Mouse (Mus musculus) CD4-positive helper T cell, adult 2 months (primary cell): ENCODE measurements at regions not wholly inside any gene's neighbourhood (a gene's known extent, or its start where the extent isn't known, plus 50 kb on each side); places are given as distances from the start of the nearest gene placed in this dataset.
"Not testable (repeated sequence)": the region's sequence is repeated elsewhere in the genome, so short reads cannot be mapped to it uniquely, and the experiment has no call there.

Source experiments
- DNase-seq: peaks from one replicate; pipeline ENCODE4 v3.0.0-alpha.2; 2012; ENCODE audit warnings: low read depth, missing footprints, low spot score

GRCm38 (mm10) chr1:189156906-189157305, 149.3 kb upstream of the Kctd3 start:
- DNase-seq, result no peak

- DNase-seq, result no peak
These were observed 146.7 kb upstream of the Kctd3 start for GRCm38 (mm10) chr1:189154376-189154775.

GRCm38 (mm10) chr1:189153150-189153549, 145.5 kb upstream of the Kctd3 start:
- no peak for DNase-seq

DNA sequence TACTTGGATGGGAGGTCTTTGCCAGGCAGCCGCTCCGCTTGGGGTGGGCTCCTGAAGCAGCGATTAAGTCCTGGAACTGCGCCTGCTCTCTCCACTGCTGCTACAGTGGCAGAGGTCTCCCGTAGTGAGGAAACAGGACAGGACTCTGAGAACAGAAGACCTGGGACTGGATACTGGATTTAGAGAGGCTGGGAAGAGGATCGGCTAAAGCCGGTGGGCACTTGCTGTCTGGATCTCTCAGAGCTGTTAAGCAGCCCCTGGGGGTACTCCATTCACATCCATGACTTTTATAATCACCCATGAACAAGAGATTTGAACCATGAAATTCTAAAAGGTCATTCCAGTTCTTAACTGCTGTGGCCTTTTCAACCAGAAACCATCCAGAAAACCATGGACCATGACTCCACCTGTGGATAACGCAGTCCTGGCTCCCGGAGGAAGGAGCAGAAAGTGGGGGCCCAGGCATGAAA, 135.4 kb upstream of the Kctd3 start:
- no peak for DNase-seq

- DNase-seq, result no peak
These were observed 134.9 kb upstream of the Kctd3 start for GRCm38 (mm10) chr1:189142551-189142950.

DNA sequence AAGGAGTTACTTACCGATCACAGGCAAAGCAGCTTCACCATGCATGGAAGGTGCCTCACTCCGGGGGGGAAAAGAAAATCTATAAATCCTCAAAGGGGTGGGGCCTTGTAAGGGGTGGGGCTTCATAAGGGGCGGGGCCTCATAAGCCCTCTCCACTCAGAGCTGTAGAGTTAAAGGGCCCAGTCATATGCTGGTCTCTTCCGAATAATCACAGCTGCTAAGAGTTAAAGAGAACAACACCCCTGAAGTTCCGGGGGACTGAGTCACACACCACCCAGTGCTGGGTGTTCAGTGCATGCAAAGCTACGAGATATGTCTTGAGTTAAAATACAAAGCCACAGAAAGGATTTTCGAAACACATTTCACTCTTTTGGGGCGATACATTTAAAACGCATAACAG, 134.1 kb upstream of the Kctd3 start:
- DNase-seq, result no peak

- no peak for DNase-seq
These were observed 129.2 kb upstream of the Kctd3 start for GRCm38 (mm10) chr1:189136731-189137385.

GRCm38 (mm10) chr1:189135826-189136225, 128.2 kb upstream of the Kctd3 start:
- no peak for DNase-seq

DNA sequence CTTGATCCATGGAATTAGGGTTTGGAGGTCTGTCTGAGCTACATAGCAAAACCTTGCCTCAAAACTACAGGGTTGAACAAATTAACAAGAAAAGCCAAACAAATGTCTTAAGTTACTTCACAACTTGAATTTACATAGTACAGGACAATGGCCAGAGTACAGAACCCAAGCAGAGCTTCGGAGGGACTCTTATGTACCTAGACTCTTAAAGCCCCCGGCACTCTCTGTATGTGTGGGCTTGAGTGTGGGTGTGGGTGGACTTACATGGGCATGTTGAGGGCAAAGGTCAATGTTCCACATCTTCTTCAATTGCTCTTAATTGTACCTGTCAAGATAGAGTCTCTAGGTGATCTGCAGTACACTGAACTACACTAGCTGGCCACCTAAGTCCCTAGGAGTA, 121.1 kb upstream of the Kctd3 start:
- no peak for DNase-seq

GRCm38 (mm10) chr1:189128246-189128645, 120.6 kb upstream of the Kctd3 start:
- DNase-seq, result not testable (repeated sequence)

DNA sequence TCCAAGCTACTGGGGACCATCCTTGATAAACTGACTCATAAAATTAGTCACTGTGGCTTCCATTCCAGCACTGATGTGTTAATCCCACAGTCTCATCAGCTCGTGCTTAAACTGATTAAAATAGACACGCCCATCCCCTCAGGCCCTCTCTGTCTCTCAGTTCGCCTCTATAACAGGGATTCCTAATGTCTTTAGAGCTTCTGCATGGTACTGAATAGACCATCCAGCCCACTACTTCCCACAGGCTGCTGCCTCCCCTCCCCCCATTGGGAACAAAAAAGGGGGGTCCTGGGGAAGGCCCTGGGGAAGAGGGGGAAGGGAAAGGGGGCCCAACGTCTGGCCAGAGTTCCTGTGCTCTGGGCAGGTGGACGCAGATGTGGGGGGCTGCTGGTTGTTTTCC, 119.7 kb upstream of the Kctd3 start:
- no peak for DNase-seq

DNA sequence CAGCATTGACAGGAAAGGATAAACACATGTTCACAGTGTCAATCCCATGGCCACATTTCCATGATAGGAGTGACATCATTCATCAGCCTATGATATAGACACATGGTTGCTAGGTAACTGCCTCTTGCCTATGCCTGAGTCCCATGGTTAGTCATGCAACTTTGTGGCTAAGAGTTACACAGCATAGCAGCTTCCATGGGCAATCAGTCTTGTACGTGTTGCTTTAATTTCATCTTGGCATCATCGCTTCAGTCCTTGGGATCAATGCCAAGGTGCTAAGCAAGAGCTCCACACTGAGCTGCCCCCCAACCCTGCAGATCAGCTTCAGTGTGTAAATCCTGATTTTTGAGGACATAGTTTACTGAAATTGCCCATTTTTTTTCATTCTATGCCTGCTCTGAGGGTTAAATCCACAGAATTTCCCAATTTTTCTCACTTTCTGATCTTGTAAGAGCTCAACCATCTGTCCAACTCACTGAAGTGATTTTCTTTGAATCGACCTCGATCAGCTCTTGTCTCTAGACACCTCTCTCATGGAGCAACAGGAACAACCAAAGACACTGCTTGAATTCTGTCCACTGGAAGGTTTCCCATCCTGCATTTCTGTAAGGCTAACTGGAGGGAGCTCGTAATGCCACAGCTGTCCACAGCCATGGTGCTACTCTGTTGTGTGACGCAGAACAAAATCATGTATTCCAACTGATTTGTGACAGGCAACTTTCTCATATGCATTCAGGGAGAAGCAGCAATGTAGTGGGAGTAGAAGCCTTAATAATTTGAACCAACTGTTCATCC, 112.5 kb upstream of the Kctd3 start:
- no peak for DNase-seq

- DNase-seq, result not testable (repeated sequence)
These were observed 111.4 kb upstream of the Kctd3 start for GRCm38 (mm10) chr1:189119005-189119404.

GRCm38 (mm10) chr1:189118582-189118981, 110.9 kb upstream of the Kctd3 start:
- no peak for DNase-seq

- DNase-seq, result no peak
These were observed 108.3 kb upstream of the Kctd3 start for GRCm38 (mm10) chr1:189115914-189116313.

- DNase-seq, result no peak
These were observed 107.6 kb upstream of the Kctd3 start for GRCm38 (mm10) chr1:189115279-189115678.

- DNase-seq, result no peak
These were observed 100.8 kb upstream of the Kctd3 start for GRCm38 (mm10) chr1:189108260-189109035.

- no peak for DNase-seq
These were observed 100.2 kb upstream of the Kctd3 start for GRCm38 (mm10) chr1:189107841-189108240.

DNA sequence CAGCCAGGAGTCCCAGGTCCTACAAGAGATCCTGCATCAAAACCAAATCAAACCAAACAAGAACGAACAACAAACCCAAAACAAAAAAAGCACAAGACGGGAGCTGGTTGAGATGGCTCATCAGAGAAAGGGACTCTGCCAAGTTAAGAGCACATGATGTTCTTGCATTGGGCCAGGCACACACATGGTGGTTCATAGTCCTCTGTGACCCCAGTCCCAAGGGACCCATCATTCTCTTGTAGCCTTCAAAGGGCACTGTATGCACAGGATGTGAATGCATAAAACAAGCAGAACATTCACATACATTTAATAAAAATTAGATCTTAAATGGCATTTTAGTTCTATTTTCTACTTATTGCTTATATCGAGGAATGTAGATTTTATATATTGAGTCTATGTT, 99.5 kb upstream of the Kctd3 start:
- DNase-seq, result no peak

- no peak for DNase-seq
These were observed 97.6 kb upstream of the Kctd3 start for GRCm38 (mm10) chr1:189105276-189105675.

DNA sequence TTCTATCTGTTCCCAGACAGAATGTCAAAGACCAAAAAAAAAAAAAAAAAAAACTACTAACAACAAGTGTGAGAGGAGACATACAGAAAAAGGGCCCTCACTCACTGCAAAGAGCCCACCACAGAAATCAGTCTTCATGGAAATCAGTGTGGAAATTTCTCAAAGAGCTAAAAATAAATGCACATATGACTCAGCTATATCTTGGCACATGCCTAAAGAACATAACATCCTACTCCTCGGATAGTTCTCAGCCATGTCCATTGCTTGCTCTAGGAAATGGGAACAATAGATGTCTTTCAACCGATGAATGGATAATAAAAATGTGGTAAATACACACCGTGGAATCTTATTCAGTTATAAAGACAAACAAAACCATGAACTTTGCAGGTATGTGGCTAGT, 95.1 kb upstream of the Kctd3 start:
- no peak for DNase-seq

- DNase-seq, result no peak
These were observed 91.5 kb upstream of the Kctd3 start for GRCm38 (mm10) chr1:189099121-189099520.
